Mouse (Mus musculus) embryonic facial prominence, embryonic 14.5 days (tissue): ENCODE measurements at regions not wholly inside any gene's neighbourhood (a gene's known extent, or its start where the extent isn't known, plus 50 kb on each side); places are given as distances from the start of the nearest gene placed in this dataset.
"Not testable (repeated sequence)": the region's sequence is repeated elsewhere in the genome, so short reads cannot be mapped to it uniquely, and the experiment has no call there.

ENCODE experiments used
- ATAC-seq: fragments of 200-750 bp; cut with Nextera tagmentation; 2 replicates; pipeline ENCODE4 v1.8.0; 2017; ENCODE audit warnings: low read depth, moderate number of reproducible peaks, moderate TSS enrichment
- DNase-seq: peaks from one replicate; pipeline ENCODE4 v3.0.0-alpha.2; 2015; ENCODE audit warnings: low spot score
- H3K27ac ChIP-seq: fragments of 300-500 bp; sonication (generic); replicated peaks from 2 replicates; pipeline ENCODE4 v1.5.1; 2014; ENCODE audit warnings: low read depth, mild to moderate bottlenecking, low read length, moderate library complexity
- H3K27me3 ChIP-seq: fragments of 300-500 bp; sonication (generic); replicated peaks from 2 replicates; pipeline ENCODE4 v1.6.1; 2014; ENCODE audit warnings: low read length; ENCODE audit not compliant: control insufficient read depth, insufficient read depth
- H3K36me3 ChIP-seq: fragments of 300-500 bp; sonication (generic); 2 replicates; pipeline ENCODE4 v1.6.1; 2014; ENCODE audit warnings: low read length, mixed read lengths; ENCODE audit not compliant: control insufficient read depth, insufficient read depth
- H3K4me1 ChIP-seq: fragments of 300-500 bp; sonication (generic); 2 replicates; pipeline ENCODE4 v1.6.1; 2014; ENCODE audit warnings: antibody characterized with exemption, low read length; ENCODE audit not compliant: control insufficient read depth, insufficient read depth
- H3K4me2 ChIP-seq: fragments of 300-500 bp; sonication (generic); 2 replicates; pipeline ENCODE4 v1.6.1; 2014; ENCODE audit warnings: low read depth, mild to moderate bottlenecking, low read length, moderate library complexity, mixed read lengths
- H3K4me3 ChIP-seq: fragments of 300-500 bp; sonication (generic); 2 replicates; pipeline ENCODE4 v1.5.1; 2014; ENCODE audit warnings: low read depth, mild to moderate bottlenecking, low read length
- H3K9ac ChIP-seq: fragments of 300-500 bp; sonication (generic); 2 replicates; pipeline ENCODE4 v1.6.1; 2014; ENCODE audit warnings: low read depth, mild to moderate bottlenecking, low read length, moderate library complexity, mixed read lengths
- H3K9me3 ChIP-seq: fragments of 300-500 bp; sonication (generic); 2 replicates; pipeline ENCODE4 v1.6.1; 2016; ENCODE audit warnings: low read length; ENCODE audit not compliant: control insufficient read depth
- WGBS: fragments of 180-500 bp; shearing (Covaris S2); extraction: QIAGEN DNeasy Blood & Tissue Kit; methylation state at CpG from one replicate; pipeline ENCODE4 v1.1.7; 2014; 5-methylcytosine and 5-hydroxymethylcytosine counted together

DNA sequence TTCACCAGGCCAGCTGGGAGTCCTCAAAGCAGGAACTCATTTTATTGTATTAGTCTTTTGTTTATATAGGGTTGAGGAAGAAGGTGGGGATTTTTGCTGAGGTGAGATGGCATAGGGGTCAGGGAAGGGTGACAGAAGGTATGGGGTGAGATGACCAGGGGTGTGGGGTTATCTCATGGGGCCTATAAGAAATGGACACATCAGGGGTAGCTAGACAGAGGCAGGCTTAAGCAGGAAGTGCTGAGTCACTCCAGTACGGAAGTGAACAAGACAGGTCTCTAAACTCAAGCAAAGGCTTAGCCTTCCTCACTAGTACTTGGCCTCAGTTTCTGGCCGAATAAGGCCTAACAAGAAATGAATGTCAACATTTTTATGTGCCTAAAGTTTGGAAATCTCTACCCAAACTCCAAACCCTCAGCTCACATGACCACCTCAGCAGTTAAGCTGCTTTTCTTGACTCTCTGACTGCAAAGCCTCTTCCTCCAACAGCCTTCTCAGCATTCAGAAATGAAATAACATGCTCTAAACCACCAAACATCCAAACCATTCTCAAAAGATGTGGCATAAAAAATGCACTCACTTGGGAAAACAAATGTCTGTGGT is 86.9 kb upstream of the Pdk4 start:
- H3K9ac ChIP-seq: no peak overlapping the region
- ATAC-seq (no peak), DNase-seq (no peak)
- H3K4me1 ChIP-seq: no peaks in the 10 kb centered on the region
- no peak overlapping the region for H3K4me3 ChIP-seq
- no peak overlapping the region for H3K27ac ChIP-seq
- no peaks in the 10 kb centered on the region for H3K36me3 ChIP-seq
- no peaks in the 10 kb centered on the region for H3K9me3 ChIP-seq
- H3K4me2 ChIP-seq: no peak overlapping the region
- H3K27me3 ChIP-seq: no peaks in the 10 kb centered on the region
- 76% methylated on average over 2 of the region's 2 CpGs for WGBS

DNA sequence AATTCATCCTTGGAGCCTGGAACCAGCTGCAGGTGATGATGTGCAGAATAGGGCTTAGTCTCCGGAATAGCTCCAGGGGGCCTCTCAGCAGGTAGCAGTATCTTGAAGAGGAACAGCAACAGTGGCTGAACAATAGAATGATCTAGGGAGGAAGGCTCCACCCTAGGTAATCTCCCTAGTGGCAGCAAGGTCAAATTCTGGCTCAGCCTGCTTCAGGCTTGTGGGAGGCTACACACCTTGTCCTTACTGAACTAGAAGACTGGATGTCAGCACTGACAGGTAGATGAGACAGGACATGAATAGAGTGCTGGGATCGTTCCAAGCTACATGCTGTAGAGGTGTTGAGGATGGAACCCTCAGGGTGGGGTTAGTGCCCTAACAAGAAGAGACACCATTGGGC is 80.8 kb upstream of the Pdk4 start:
- not testable (repeated sequence) for H3K4me3 ChIP-seq, H3K4me1 ChIP-seq, H3K9me3 ChIP-seq, H3K36me3 ChIP-seq, H3K4me2 ChIP-seq, H3K27ac ChIP-seq, H3K27me3 ChIP-seq, ATAC-seq, H3K9ac ChIP-seq, DNase-seq
- 93% methylated on average over 2 of the region's 2 CpGs for WGBS

DNA sequence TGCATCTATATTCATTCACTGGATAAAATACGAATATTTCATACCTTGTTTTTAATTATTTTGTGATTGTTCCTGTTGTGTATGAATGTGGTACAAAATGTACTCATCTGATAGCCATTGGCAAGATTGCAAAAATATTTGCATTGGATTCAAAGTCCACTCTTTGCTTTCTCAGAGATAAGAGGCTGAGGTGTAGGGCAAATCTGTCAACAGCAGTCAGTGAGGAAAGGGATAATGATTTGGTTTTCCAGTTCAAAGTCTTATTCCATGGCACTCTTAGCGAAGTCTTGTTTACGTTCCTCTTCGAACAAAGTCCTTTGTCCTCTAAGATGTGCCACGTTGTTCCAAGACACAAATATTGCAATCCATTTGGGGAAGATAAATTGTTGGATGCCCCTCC is 70.5 kb upstream of the Pdk4 start:
- no peak overlapping the region for H3K4me2 ChIP-seq
- H3K4me1 ChIP-seq: no peaks in the 10 kb centered on the region
- ATAC-seq: no peak
- no peaks in the 10 kb centered on the region for H3K9me3 ChIP-seq
- no peak overlapping the region for H3K9ac ChIP-seq
- no peaks in the 10 kb centered on the region for H3K27me3 ChIP-seq
- no peaks in the 10 kb centered on the region for H3K36me3 ChIP-seq
- 80% methylated on average over 5 of the region's 5 CpGs for WGBS
- DNase-seq: no peak
- no peak overlapping the region for H3K27ac ChIP-seq
- H3K4me3 ChIP-seq: no peak overlapping the region

DNA sequence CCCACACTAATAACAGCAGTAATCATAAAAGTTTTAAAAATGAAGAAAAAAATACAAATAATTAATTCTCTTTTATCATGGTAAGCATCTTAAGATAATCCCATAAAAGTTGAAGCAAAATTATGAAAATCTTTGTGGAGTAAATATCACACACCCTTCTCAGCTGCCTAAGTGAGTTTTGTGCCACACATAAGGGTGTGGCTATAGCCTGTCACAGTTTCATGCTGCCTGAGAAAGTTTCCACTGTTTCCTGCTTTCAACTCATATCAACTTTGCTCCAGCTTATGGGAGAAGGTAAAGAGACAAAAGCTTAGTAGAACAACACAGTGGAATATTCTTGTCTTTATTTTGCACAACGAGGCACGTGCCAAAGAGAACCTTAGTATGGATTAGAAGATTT is 68.9 kb upstream of the Pdk4 start:
- Histone ChIP-seq H3K4me3 (no peak overlapping the region), H3K27me3 (no peaks in the 10 kb centered on the region), H3K4me2 (no peak overlapping the region), H3K27ac (no peak overlapping the region), H3K9me3 (no peaks in the 10 kb centered on the region), H3K4me1 (no peaks in the 10 kb centered on the region), H3K36me3 (no peaks in the 10 kb centered on the region), H3K9ac (no peak overlapping the region)
- no peak for DNase-seq
- 86% methylated on average over 2 of the region's 2 CpGs for WGBS
- no peak for ATAC-seq

DNA sequence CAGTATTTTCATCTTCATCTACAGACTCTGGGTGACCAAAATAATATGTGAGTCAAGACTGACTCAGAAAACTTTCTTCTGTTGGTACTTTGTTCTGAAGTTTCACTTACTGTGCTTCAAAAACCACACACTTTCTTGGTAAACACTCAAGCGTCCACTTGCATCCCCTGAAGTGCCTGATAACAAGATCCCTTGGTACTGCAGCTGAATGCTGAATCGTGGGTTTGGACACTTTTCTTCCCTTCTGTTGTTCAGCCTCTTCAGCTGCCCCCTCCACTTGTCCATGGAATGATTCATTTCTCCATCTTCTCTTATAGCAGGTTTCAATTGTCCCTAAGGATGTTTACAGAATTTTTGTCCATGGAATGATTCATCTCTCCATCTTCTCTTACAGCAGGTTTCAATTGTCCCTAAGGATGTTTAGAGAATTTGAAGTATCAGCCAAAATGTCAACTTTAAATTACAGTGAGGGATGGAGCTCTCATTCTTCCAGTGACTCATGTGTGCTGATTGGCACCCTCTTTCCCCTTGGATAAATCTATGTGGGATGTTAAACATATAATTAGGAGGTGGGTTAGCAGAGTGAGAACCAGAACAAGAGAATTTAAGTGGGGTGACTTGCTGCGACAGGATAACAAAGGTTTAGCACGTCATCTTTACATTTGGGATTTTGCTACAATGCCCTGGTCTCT is 57.7 kb upstream of the Pdk4 start:
- WGBS: 54% methylated on average over 4 of the region's 4 CpGs

DNA sequence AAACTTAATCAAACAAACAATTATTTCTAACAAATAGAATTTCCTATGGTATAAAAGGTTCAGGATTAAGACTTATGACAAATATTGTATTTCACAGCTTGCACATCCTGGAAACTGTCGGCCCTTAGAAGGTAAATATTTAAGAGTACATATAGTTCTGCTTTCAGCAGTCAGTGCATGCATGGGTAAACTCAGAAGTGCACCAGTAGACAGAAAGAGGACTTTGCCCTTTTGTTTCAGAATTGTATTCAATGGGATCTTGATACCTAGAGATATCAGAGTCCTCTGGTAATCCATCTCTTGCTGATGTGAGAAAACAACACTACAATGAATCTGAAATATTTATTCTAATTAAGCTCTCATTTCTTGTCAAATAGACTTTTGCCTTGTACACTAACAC is 54.0 kb upstream of the Pdk4 start:
- no peak for DNase-seq
- H3K9ac ChIP-seq: no peak overlapping the region
- H3K4me3 ChIP-seq: no peak overlapping the region
- WGBS: 72% methylated on average over 1 of the region's 1 CpGs
- no peak for ATAC-seq
- H3K27me3 ChIP-seq: no peaks in the 10 kb centered on the region
- no peak overlapping the region for H3K4me2 ChIP-seq
- no peak overlapping the region for H3K27ac ChIP-seq
- H3K36me3 ChIP-seq: no peaks in the 10 kb centered on the region
- H3K9me3 ChIP-seq: no peaks in the 10 kb centered on the region
- H3K4me1 ChIP-seq: no peaks in the 10 kb centered on the region

More for the DNA sequence above, 57.7 kb upstream of the Pdk4 start:
- ATAC-seq (no peak), DNase-seq (no peak)
- H3K9me3 ChIP-seq: no peaks in the 10 kb centered on the region
- no peak overlapping the region for H3K27ac ChIP-seq
- no peaks in the 10 kb centered on the region for H3K36me3 ChIP-seq
- no peaks in the 10 kb centered on the region for H3K27me3 ChIP-seq
- no peak overlapping the region for H3K4me3 ChIP-seq
- H3K9ac ChIP-seq: no peak overlapping the region
- H3K4me2 ChIP-seq: no peak overlapping the region
- no peaks in the 10 kb centered on the region for H3K4me1 ChIP-seq
